Mouse (Mus musculus) hindbrain, postnatal 0 days (tissue): ENCODE data around the gene Kmt5b. TPM values are rescaled to one million over a fixed set of nuclear protein-coding genes. Genes with fewer than 3 reads are reported as not detected.
A peak's percentile ranks its signal among the peaks of the same experiment; 100 is the strongest.

ENCODE experiments used
- ATAC-seq: fragments of 200-750 bp; cut with Nextera tagmentation; 2 replicates; pipeline ENCODE4 v1.8.0; 2017; ENCODE audit warnings: mild to moderate bottlenecking, moderate TSS enrichment, moderate library complexity
- DNase-seq: peaks from one replicate; pipeline ENCODE4 v3.0.0-alpha.2; 2015; ENCODE audit warnings: low spot score
- H3K27ac ChIP-seq: fragments of 300-500 bp; sonication (generic); 2 replicates; pipeline ENCODE4 v1.5.1; 2014; ENCODE audit warnings: mild to moderate bottlenecking
- H3K27me3 ChIP-seq: fragments of 300-500 bp; sonication (generic); 2 replicates; pipeline ENCODE4 v1.6.1; 2014; ENCODE audit warnings: low read length, mixed read lengths; ENCODE audit not compliant: insufficient read depth
- H3K36me3 ChIP-seq: fragments of 300-500 bp; sonication (generic); 2 replicates; pipeline ENCODE4 v1.6.1; 2014; ENCODE audit warnings: low read length, mixed read lengths; ENCODE audit not compliant: insufficient read depth
- H3K4me1 ChIP-seq: fragments of 300-500 bp; sonication (generic); 2 replicates; pipeline ENCODE4 v1.6.1; 2014; ENCODE audit warnings: antibody characterized with exemption, low read length, mixed read lengths; ENCODE audit not compliant: insufficient read depth
- H3K4me2 ChIP-seq: fragments of 300-500 bp; sonication (generic); 2 replicates; pipeline ENCODE4 v1.6.1; 2014; ENCODE audit warnings: low read depth, mild to moderate bottlenecking, low read length, moderate library complexity, mixed read lengths
- H3K4me3 ChIP-seq: fragments of 300-500 bp; sonication (generic); 2 replicates; pipeline ENCODE4 v1.5.1; 2014; ENCODE audit warnings: low read length
- H3K9ac ChIP-seq: fragments of 300-500 bp; sonication (generic); replicated peaks from 2 replicates; pipeline ENCODE4 v1.6.1; 2014; ENCODE audit warnings: mild to moderate bottlenecking, low read length, moderate library complexity, mixed read lengths
- H3K9me3 ChIP-seq: fragments of 300-500 bp; sonication (generic); 2 replicates; pipeline ENCODE4 v1.6.1; 2016; ENCODE audit warnings: low read length, mixed read lengths
- CTCF ChIP-seq: IDR thresholded peaks from 2 replicates; pipeline ENCODE4 v1.5.1; 2016; ENCODE audit warnings: antibody characterized with exemption, control low read depth, low read depth
- WGBS: fragments of 180-500 bp; shearing (Covaris S2); extraction: QIAGEN DNeasy Blood & Tissue Kit; methylation state at CpG from one replicate; pipeline ENCODE4 v1.1.7; 2014; 5-methylcytosine and 5-hydroxymethylcytosine counted together
- polyA plus RNA-seq: library from polyadenylated mRNA; unstranded; fragments of >200 nt; fragmentation: Nextera tagmentation; extraction: Ambion mirVana; gene quantifications from 2 replicates; pipeline ENCODE4 v1.2.1, GENCODE M21; 2015
- total RNA-seq: library from RNA; depleted of rRNA; stranded (reverse); fragments of >200 nt; gene quantifications from 2 replicates; pipeline ENCODE4 v1.2.3, GENCODE M21; 2014

Gene Kmt5b
- total and polyA plus RNA-seq, 2 experiments from 2014 or later: 32.8 to 43.5 TPM

- Histone ChIP-seq H3K27me3 (no peaks in the 10 kb centered on the region), H3K4me1 (peaks cover 6% of the 10 kb centered on the region), H3K36me3 (no peaks in the 10 kb centered on the region), H3K9me3 (no peaks in the 10 kb centered on the region), H3K9ac (no peak overlapping the region), H3K4me2 (no peak overlapping the region), H3K27ac (no peak overlapping the region), H3K4me3 (no peak overlapping the region)
- no peak for TF ChIP-seq CTCF
- DNase-seq (no peak), ATAC-seq (no peak)
- WGBS: 84% methylated on average over 10 of the region's 10 CpGs
Observed at GRCm38 (mm10) chr19:3846676-3847604, 79.7 kb downstream of the Kmt5b start.

- no peak for DNase-seq
- Histone ChIP-seq H3K4me3 (no peak overlapping the region), H3K36me3 (no peaks in the 10 kb centered on the region), H3K9ac (no peak overlapping the region), H3K9me3 (no peaks in the 10 kb centered on the region), H3K27ac (no peak overlapping the region), H3K4me1 (peaks cover 6% of the 10 kb centered on the region), H3K4me2 (no peak overlapping the region), H3K27me3 (no peaks in the 10 kb centered on the region)
- TF ChIP-seq CTCF: no peak
- WGBS: 92% methylated on average over 5 of the region's 5 CpGs
- no peak for ATAC-seq
Observed at GRCm38 (mm10) chr19:3847711-3848110, 80.5 kb downstream of the Kmt5b start.

- Histone ChIP-seq H3K27me3 (no peaks in the 10 kb centered on the region), H3K9me3 (no peaks in the 10 kb centered on the region), H3K36me3 (no peaks in the 10 kb centered on the region), H3K4me3 (no peak overlapping the region), H3K4me2 (no peak overlapping the region), H3K27ac (no peak overlapping the region), H3K4me1 (peaks cover 9% of the 10 kb centered on the region), H3K9ac (no peak overlapping the region)
- ATAC-seq: no peak
- DNase-seq: no peak
- TF ChIP-seq CTCF: no peak
- 86% methylated on average over 7 of the region's 7 CpGs for WGBS
Observed at GRCm38 (mm10) chr19:3848207-3848808, 81.1 kb downstream of the Kmt5b start.

GRCm38 (mm10) chr19:3849251-3849650, 82.0 kb downstream of the Kmt5b start:
- DNase-seq (no peak), ATAC-seq (no peak)
- 83% methylated on average over 2 of the region's 2 CpGs for WGBS
- H3K4me1 ChIP-seq: peaks cover 9% of the 10 kb centered on the region
- H3K4me2 ChIP-seq: no peak overlapping the region
- no peak overlapping the region for H3K4me3 ChIP-seq
- TF ChIP-seq CTCF: no peak
- H3K9ac ChIP-seq: no peak overlapping the region
- H3K27me3 ChIP-seq: no peaks in the 10 kb centered on the region
- no peaks in the 10 kb centered on the region for H3K9me3 ChIP-seq
- no peaks in the 10 kb centered on the region for H3K36me3 ChIP-seq
- no peak overlapping the region for H3K27ac ChIP-seq

- ATAC-seq: no peak
- Histone ChIP-seq H3K27me3 (no peaks in the 10 kb centered on the region), H3K4me2 (no peak overlapping the region), H3K4me3 (no peak overlapping the region), H3K4me1 (peaks cover 9% of the 10 kb centered on the region), H3K27ac (no peak overlapping the region), H3K9me3 (no peaks in the 10 kb centered on the region), H3K9ac (no peak overlapping the region), H3K36me3 (no peaks in the 10 kb centered on the region)
- TF ChIP-seq CTCF: no peak
- no peak for DNase-seq
- WGBS: 49% methylated on average over 5 of the region's 5 CpGs
Observed at GRCm38 (mm10) chr19:3850076-3850475, 82.9 kb downstream of the Kmt5b start.

DNA sequence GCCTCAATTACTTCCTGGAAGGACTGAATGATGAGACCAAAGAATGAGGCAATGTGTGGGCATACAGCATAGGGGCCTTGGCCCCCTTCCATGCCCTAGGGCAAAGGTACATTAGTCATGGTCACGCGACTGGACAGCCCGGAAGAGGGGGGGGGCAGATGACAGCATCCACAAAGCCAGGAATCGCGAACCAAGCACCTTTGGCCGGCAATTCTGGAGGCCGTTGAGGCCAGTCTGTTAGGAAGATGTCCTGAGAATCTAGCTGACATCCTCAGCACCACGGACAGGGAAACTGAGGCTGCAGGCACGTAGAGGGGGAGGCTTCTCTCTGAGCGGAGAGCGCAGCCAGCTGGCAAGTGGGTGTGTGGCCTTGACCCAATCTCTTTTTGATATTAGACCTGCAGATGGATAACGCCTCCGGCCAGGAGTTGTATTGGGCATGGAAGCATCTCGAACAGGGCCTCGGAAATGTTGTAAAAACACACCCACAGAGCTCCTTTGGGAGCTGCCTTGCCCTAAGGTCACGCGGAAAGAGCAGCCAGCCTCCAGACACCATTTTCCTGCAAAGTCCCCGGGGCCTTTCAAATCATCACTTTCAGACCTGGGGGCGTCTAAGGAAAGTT, 83.7 kb downstream of the Kmt5b start:
- ATAC-seq (0 out of 2 replicates have a peak, but pooled peaks have one; percentile 0), DNase-seq (peak; percentile 30)
- WGBS: 5% methylated on average over 19 of the region's 19 CpGs
- no peak for TF ChIP-seq CTCF
- no peaks in the 10 kb centered on the region for H3K36me3 ChIP-seq
- H3K9me3 ChIP-seq: no peaks in the 10 kb centered on the region
- H3K4me2 ChIP-seq: peak overlapping the region; percentile 74
- H3K4me3 ChIP-seq: peak overlapping the region; percentile 60
- peaks cover 17% of the 10 kb centered on the region for H3K4me1 ChIP-seq
- H3K27ac ChIP-seq: peak overlapping the region; percentile 95; the same call in 1 of the 2 replicates
- peak overlapping the region; percentile 31 for H3K9ac ChIP-seq
- no peaks in the 10 kb centered on the region for H3K27me3 ChIP-seq
